Mouse (Mus musculus): ENCODE data around the gene A730061H03Rik.

DNA sequence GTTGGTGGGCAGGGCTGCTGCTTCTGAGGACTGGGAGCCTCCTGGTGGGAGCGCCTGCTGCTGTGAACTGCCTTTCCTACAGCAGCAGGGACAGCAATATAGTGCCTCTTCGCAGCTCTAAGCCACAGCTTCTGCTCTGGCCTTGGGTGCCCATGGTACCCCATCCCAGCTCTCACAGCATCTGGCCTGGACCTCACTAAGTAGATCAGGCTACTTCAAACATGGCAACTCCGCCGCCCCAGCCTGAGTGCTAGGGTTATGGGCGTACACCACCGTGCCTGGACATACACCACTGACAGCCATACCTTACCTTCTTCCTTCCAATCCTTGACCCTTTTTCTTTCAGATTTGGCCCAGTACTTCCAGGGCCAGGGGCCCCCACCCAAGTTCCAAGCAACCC lies 48.1 kb upstream of the A730061H03Rik start:
- TF ChIP-seq CTCF (IDR thresholded peaks at IDR 0.05; ENCODE audit: control insufficient read depth, insufficient read depth, low read length) (no peak), POLR2A (IDR thresholded peaks at IDR 0.05; ENCODE audit: borderline replicate concordance, control insufficient read depth, low read depth, low read length) (no peak)
